Comparison of ENCODE assay signal across 18 mouse cellular contexts in genomic region chr5:122434541-122434940, GRCm38 (mm10). TPM values are rescaled to one million over a fixed set of nuclear protein-coding genes. Genes with fewer than 3 reads are reported as not detected.
DNase-seq lines count a peak whose midpoint lies in the region; TF ChIP-seq lines count a peak whose summit lies in the region.
"Had no signal": no experiment of that assay in that cellular context is flagged by ENCODE, and none has a peak within 500 bp of the region (broad histone marks: within the 10 kb centered on the region; RNA-seq: fewer than 3 reads in every experiment).

No protein-coding gene starts in this region.

- DNase-seq in cerebellum, adult 2 months = no peak
- no peak for DNase-seq in cerebellum, postnatal 36 days
- no peak for DNase-seq in layer of hippocampus, adult 2 months (ENCODE audit: low spot score in 2 of 2)
- no peak for DNase-seq in layer of hippocampus, postnatal 25 days (ENCODE audit: extremely low spot score in 1 of 2, low spot score in 1 of 2)
- peak; percentile 41 for DNase-seq in thymus, postnatal 4 days
- DNase-seq in thymus, postnatal 36 days = no peak
- DNase-seq in frontal cortex, postnatal 10 days (ENCODE audit: low spot score in 2 of 2) = no peak
- no peak for DNase-seq in T-cell, adult 2 months (ENCODE audit: low spot score)
- DNase-seq: cerebellum, adult 9-11 months; kidney, adult 11 months; lung, postnatal 4 days; thymus, postnatal 25 days had no signal

- no peak overlapping the region for H3K4me3 ChIP-seq in cerebellum, adult 2 months (replicated peaks; ENCODE audit: insufficient read depth, low read depth, low read length)
- no peak overlapping the region for H3K4me3 ChIP-seq in layer of hippocampus, adult 2 months
- H3K4me3 ChIP-seq: embryonic facial prominence, embryonic 13.5 days; forebrain, embryonic 12.5 days; heart, embryonic 12.5 days; limb, embryonic 13.5 days; midbrain, embryonic 15.5 days; neural tube, embryonic 12.5 days had no signal

- no peaks in the 10 kb centered on the region for H3K27me3 ChIP-seq in cerebellum, adult 2 months (ENCODE audit: control insufficient read depth, insufficient read depth, low read length)
- H3K27me3 ChIP-seq: embryonic facial prominence, embryonic 13.5 days; forebrain, embryonic 12.5 days; heart, embryonic 12.5 days; limb, embryonic 13.5 days; midbrain, embryonic 15.5 days; neural tube, embryonic 12.5 days had no signal

- 66% methylated on average over 4 of the region's 4 CpGs for WGBS in cerebellum, adult 2 months

- H3K4me1 ChIP-seq in cerebellum, adult 2 months (ENCODE audit: control insufficient read depth, insufficient read depth, low read length) = peaks cover 3% of the 10 kb centered on the region
- H3K4me1 ChIP-seq: embryonic facial prominence, embryonic 13.5 days; forebrain, embryonic 12.5 days; limb, embryonic 13.5 days; midbrain, embryonic 15.5 days; neural tube, embryonic 12.5 days had no signal

- TF ChIP-seq CTCF in cerebellum, adult 2 months (IDR thresholded peaks at IDR 0.05; ENCODE audit: borderline replicate concordance, insufficient read depth, low read depth, low read length) = peak; percentile 20; the same call in 1 of the 2 replicates
- peak; percentile 53 for TF ChIP-seq CTCF in layer of hippocampus, adult 2 months (conservative IDR thresholded peaks at IDR 0.05)

- TF ChIP-seq POLR2A in cerebellum, adult 2 months (IDR thresholded peaks at IDR 0.05; ENCODE audit: borderline replicate concordance, insufficient read depth, low read length) = no peak

- no peak overlapping the region for H3K27ac ChIP-seq in cerebellum, adult 2 months (ENCODE audit: insufficient read depth, low read length)
- no peak overlapping the region for H3K27ac ChIP-seq in layer of hippocampus, adult 2 months
- H3K27ac ChIP-seq: embryonic facial prominence, embryonic 13.5 days; forebrain, embryonic 12.5 days; limb, embryonic 13.5 days; midbrain, embryonic 15.5 days; neural tube, embryonic 12.5 days had no signal

RNA-seq across cellular contexts. Expression of gene Anapc7, which starts 13.0 kb away (rescaled TPM):
- polyA plus RNA-seq in cerebellum, adult 2 months (2012; rRNA removed) = 36.0 and 38.0 TPM in 2 replicates
- 10 to 100 TPM; 32.9 to 33.2 TPM for total RNA-seq in layer of hippocampus, adult 2 months (2021)
- 10 to 100 TPM; 27.6 to 28.1 TPM for total RNA-seq in layer of hippocampus, postnatal 25 days (2021)

RNA-seq across cellular contexts. Expression of gene Arpc3, which starts 42.9 kb away (rescaled TPM):
- polyA plus RNA-seq in cerebellum, adult 2 months (2012; rRNA removed) = 189 and 203 TPM in 2 replicates
- 100 to 1,000 TPM; 261 to 275 TPM for total RNA-seq in layer of hippocampus, adult 2 months (2021)
- total RNA-seq in layer of hippocampus, postnatal 25 days (2021) = 100 to 1,000 TPM; 285 to 290 TPM
